Mouse (Mus musculus): ENCODE measurements around the gene Hmg20b. TPM values are rescaled to one million over a fixed set of nuclear protein-coding genes. Genes with fewer than 3 reads are reported as not detected.

The Hmg20b gene
- total RNA-seq, 2 experiments from 2014 or later, result 9.2 to 30.2 TPM

DNA sequence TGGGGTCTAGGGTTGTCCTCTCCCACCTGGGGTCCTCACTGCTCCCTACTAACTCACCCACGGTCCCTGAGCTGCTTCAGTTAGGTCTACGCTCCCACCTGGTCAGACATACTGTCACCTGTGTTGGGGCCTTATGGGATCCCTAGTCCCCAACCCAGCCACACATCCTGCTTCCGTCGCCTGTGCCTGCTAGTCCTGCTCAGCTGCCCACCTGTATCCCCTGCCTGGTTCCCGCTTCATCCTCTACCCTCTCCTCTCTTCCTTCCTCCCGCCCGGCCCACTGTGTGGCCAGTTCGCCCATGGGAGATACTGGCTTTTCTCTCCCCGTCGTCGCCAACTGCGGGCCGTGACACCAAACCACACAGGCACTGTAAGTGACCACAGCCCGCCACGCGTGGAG is 34.7 kb downstream of the Hmg20b start:
- ATAC-seq (replicated peaks; ENCODE audit: low FRiP score, poor library complexity, severe bottlenecking), result no peak

GRCm38 (mm10) chr10:81314201-81314600 is 36.1 kb downstream of the Hmg20b start:
- no peak for ATAC-seq (replicated peaks; ENCODE audit: low FRiP score, poor library complexity, severe bottlenecking)

DNA sequence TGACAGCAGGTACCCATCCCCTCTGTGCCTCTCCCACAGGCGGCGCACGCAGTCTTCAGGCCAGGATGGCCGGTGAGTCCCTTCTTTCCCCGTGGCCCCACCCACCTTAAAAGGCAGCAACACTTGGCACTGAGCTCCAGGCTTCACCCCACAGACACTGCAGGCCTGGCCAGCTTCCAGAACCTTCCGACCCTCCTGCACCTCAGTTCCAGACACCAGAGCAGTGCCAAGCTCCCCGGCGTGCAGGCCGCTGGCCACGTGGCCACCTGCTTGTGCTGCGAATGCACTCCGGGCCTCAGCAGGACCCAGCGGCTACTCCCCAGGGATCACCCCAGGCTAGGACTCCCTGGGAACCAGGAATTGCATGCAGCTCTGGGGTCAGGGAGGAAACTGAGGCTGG is 36.7 kb downstream of the Hmg20b start:
- no peak for ATAC-seq (replicated peaks; ENCODE audit: low FRiP score, poor library complexity, severe bottlenecking)

DNA sequence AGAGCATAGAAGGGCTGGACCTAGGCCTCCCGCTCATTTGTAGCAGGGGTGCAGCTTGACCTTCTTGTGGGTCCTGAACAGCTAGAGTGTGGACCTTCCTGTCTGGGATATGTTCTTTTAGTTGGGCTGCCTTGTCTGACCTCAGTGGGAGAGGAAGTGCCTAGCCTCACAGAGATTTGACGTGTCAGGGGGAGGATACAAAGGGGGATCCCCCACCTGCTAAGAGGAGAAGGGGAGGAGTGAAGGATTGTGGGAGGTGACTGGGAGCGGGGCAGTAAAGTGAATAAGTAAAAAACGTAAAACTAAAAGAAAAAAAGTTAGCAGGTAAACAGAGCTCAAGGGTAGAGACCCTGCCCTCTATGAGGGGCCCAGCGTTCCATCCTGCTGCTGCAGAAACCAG is 40.7 kb downstream of the Hmg20b start:
- no peak for ATAC-seq (replicated peaks; ENCODE audit: low FRiP score, poor library complexity, severe bottlenecking)

DNA sequence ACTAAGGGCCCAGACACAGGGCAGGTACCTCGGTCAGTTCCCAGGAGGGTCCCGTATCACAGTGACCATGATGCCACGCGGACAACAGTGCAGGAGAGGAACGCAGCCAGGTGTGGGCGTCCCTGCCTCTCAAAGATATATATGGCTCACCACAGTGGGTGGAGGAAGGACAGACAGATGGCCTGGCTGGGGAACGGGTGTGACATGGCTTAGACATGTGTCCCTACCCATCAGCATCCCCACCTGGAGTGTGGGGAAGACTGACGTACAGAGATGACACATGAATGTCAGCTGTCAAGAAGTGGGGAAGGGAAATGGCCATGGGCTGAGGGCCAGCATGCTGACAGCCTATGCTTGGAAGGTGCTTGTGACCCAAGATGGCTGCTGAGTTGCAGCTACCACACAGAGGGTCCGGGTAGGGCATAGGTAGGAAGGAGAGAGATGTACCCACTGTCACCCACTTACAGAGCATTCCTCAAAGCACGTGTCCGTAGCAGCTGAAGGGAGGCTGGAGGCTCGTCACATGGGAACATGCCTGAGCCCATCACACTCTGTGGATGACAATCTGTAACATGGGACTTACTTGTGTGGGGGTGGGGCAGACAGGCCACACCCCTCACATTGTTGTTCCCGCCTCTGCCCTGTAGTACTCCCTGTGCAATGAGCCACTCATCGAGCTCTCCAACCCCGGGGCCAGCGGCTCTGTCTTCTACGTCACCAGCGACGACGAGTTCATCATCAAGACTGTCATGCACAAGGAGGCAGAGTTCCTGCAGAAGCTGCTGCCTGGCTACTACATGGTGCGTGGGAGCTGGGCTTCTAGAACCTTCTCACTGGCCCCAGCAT is 43.2 kb downstream of the Hmg20b start:
- no peak for ATAC-seq (replicated peaks; ENCODE audit: low FRiP score, poor library complexity, severe bottlenecking)

- ATAC-seq (replicated peaks; ENCODE audit: low FRiP score, poor library complexity, severe bottlenecking), result no peak
Observed at GRCm38 (mm10) chr10:81306173-81306668, 44.1 kb downstream of the Hmg20b start.

- ATAC-seq (replicated peaks; ENCODE audit: low FRiP score, poor library complexity, severe bottlenecking), result no peak
Observed at GRCm38 (mm10) chr10:81305663-81306062, 44.6 kb downstream of the Hmg20b start.

- ATAC-seq (replicated peaks; ENCODE audit: low FRiP score, poor library complexity, severe bottlenecking), result peak; percentile 66
Observed at GRCm38 (mm10) chr10:81304597-81305238, 45.6 kb downstream of the Hmg20b start.

- no peak for ATAC-seq (replicated peaks; ENCODE audit: low FRiP score, poor library complexity, severe bottlenecking)
Observed at GRCm38 (mm10) chr10:81303761-81304160, 46.5 kb downstream of the Hmg20b start.

GRCm38 (mm10) chr10:81303258-81303657 is 47.0 kb downstream of the Hmg20b start:
- ATAC-seq (replicated peaks; ENCODE audit: low FRiP score, poor library complexity, severe bottlenecking), result no peak

DNA sequence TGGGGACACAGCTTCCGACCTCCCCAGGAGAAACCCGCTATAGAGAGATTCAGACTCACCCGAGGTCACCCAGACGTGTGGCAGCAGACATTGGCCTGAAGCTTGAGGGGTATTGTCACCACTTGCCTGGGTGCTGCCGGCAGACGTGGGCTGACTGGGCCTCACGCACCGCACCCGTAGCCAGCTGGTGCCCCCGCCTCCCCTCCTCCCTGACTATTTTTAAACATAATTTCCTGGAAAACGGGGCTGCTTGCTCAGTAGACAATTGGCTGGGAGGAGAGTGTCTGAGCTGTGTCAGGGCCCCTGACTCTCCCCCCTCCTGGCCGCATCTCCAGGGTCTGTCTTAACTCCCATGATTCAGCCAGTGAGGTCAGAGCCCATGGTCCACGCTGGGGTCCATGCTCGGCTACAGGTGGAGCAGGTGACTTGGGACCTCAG is 47.5 kb downstream of the Hmg20b start:
- no peak for ATAC-seq (replicated peaks; ENCODE audit: low FRiP score, poor library complexity, severe bottlenecking)

DNA sequence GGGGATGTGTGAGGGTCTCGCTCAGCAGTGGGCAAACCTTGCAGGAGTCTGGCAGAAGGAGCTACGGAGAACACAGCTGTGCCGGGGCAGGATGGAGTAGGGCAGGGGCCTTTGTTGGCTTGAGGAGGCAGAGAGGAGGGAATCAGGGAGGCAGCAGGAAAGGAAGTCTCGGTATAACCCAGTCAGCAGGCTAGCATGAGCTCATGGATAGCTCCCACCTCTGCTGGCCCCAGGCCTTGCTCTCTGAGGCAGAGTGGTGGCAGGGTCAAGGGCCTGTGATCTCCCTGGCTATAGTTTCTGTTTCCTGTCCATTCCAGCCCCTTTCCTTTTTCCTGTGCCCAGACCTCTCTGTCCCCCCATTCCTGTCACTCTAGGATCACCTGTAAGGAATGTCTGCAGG is 48.0 kb downstream of the Hmg20b start:
- ATAC-seq (replicated peaks; ENCODE audit: low FRiP score, poor library complexity, severe bottlenecking), result no peak

- ATAC-seq (replicated peaks; ENCODE audit: low FRiP score, poor library complexity, severe bottlenecking), result no peak
Observed at GRCm38 (mm10) chr10:81301321-81301720, 49.0 kb downstream of the Hmg20b start.

- ATAC-seq (replicated peaks; ENCODE audit: low FRiP score, poor library complexity, severe bottlenecking), result no peak
Observed at GRCm38 (mm10) chr10:81300352-81300907, 49.9 kb downstream of the Hmg20b start.

- ATAC-seq (replicated peaks; ENCODE audit: low FRiP score, poor library complexity, severe bottlenecking), result no peak
Observed at GRCm38 (mm10) chr10:81299585-81300351, 50.5 kb downstream of the Hmg20b start.

GRCm38 (mm10) chr10:81298369-81299100 is 51.7 kb downstream of the Hmg20b start:
- no peak for ATAC-seq (replicated peaks; ENCODE audit: low FRiP score, poor library complexity, severe bottlenecking)

DNA sequence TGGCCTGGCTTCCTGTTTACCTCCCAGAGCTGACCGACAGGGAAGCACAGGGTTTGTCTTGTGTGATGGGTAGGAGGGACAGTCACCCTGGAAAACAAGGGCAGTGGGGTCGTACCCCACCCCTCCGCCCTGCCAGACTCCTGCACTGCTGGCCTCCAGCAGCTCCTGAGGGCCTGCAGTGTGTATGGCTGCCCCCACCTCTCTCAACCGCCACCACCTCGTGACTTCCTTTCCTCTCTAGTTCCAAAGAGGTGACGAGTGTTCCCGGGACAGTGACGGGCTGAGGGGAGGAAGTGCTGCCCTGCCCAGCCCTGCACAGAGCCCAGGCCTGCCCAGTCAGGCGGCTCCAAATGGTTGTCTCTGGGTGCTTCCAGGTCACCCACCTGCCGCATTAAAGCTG is 52.4 kb downstream of the Hmg20b start:
- ATAC-seq (replicated peaks; ENCODE audit: low FRiP score, poor library complexity, severe bottlenecking), result no peak

- ATAC-seq (replicated peaks; ENCODE audit: low FRiP score, poor library complexity, severe bottlenecking), result no peak
Observed at GRCm38 (mm10) chr10:81297246-81297645, 53.0 kb downstream of the Hmg20b start.

All from erythroblast, adult 5-6 weeks (primary cell).